Mouse (Mus musculus) CH12.LX (cell line): ENCODE results near the gene Actl10. TPM values are rescaled to one million over a fixed set of nuclear protein-coding genes. Genes with fewer than 3 reads are reported as not detected.
A peak's percentile ranks its signal among the peaks of the same experiment; 100 is the strongest.

ENCODE experiments used
- DNase-seq: peaks from one replicate; pipeline ENCODE4 v3.0.0-alpha.2; 2013; ENCODE audit errors: extremely low read depth
- H3K27ac ChIP-seq: 2 replicates; pipeline ENCODE4 v1.5.1; 2012; ENCODE audit warnings: low read depth, mild to moderate bottlenecking, control low read depth, moderate library complexity; ENCODE audit not compliant: insufficient read depth
- H3K27me3 ChIP-seq: replicated peaks from 2 replicates; pipeline ENCODE3; 2012; ENCODE audit warnings: inconsistent platforms
- H3K36me3 ChIP-seq, 2 experiments: replicated peaks in 1 of 2; 2 replicates each; pipeline versions ENCODE3 to v1.6.1; 2012; ENCODE audit warnings: inconsistent platforms in 1 of 2, low read length in 1 of 2, mild to moderate bottlenecking in 1 of 2, mixed read lengths in 1 of 2, moderate library complexity in 1 of 2; ENCODE audit not compliant: control insufficient read depth in 1 of 2, insufficient read depth in 1 of 2
- H3K4me1 ChIP-seq, 2 experiments: 2 replicates each; pipeline ENCODE4 v1.6.1; 2012; ENCODE audit warnings: inconsistent platforms in 1 of 2, moderate library complexity in 1 of 2; ENCODE audit not compliant: insufficient read depth in 2 of 2, control insufficient read depth in 1 of 2
- H3K4me2 ChIP-seq: 2 replicates; pipeline ENCODE4 v1.6.1; 2012; ENCODE audit warnings: low read depth, mild to moderate bottlenecking, control low read depth; ENCODE audit not compliant: poor library complexity, insufficient read depth, severe bottlenecking
- H3K4me3 ChIP-seq, 3 experiments: fragments of 150-350 bp in 1 of 3; sonication (generic) in 1 of 3; replicated peaks in 1 of 3; 2 replicates each; pipeline versions ENCODE3 to v1.5.1; 2011 to 2012; ENCODE audit warnings: low read depth in 2 of 3, low read length in 2 of 3, mild to moderate bottlenecking in 2 of 3, moderate library complexity in 2 of 3, control low read depth in 1 of 3, improper control_type of control experiment in 1 of 3, inconsistent platforms in 1 of 3, mixed read lengths in 1 of 3; ENCODE audit not compliant: poor library complexity in 1 of 3
- H3K79me2 ChIP-seq: replicated peaks from 2 replicates; pipeline ENCODE4 v1.6.1; 2012; ENCODE audit warnings: mild to moderate bottlenecking, moderate library complexity; ENCODE audit not compliant: control insufficient read depth, poor library complexity, insufficient read depth, severe bottlenecking; ENCODE audit errors: extremely low read depth
- H3K9ac ChIP-seq: 2 replicates; pipeline ENCODE4 v1.6.1; 2012; ENCODE audit warnings: low read depth, mild to moderate bottlenecking, control low read depth, moderate library complexity; ENCODE audit not compliant: insufficient read depth
- H3K9me3 ChIP-seq: replicated peaks from 2 replicates; pipeline ENCODE3; 2012; ENCODE audit warnings: low read length, inconsistent platforms, mixed read lengths
- BHLHE40 ChIP-seq: IDR thresholded peaks from 2 replicates; pipeline ENCODE4 v1.6.1; 2011; ENCODE audit warnings: mild to moderate bottlenecking, low read depth, low read length, improper control_type of control experiment
- CTCF ChIP-seq, 2 experiments: IDR thresholded peaks in 1 of 2; conservative IDR thresholded peaks in 1 of 2; 2 replicates each; pipeline ENCODE4 v1.5.1; 2011 to 2012; ENCODE audit warnings: low read depth in 2 of 2, low read length in 2 of 2, improper control_type of control experiment in 1 of 2, inconsistent platforms in 1 of 2, mild to moderate bottlenecking in 1 of 2, moderate library complexity in 1 of 2
- E2F4 ChIP-seq: IDR thresholded peaks from 2 replicates; pipeline ENCODE4 v1.6.1; 2011; ENCODE audit warnings: low read depth, low read length, improper control_type of control experiment; ENCODE audit not compliant: insufficient replicate concordance
- ELF1 ChIP-seq: IDR thresholded peaks from 2 replicates; pipeline ENCODE4 v1.6.1; 2014; ENCODE audit warnings: low read depth, mild to moderate bottlenecking, inconsistent platforms, low read length, improper control_type of control experiment
- ETS1 ChIP-seq: conservative IDR thresholded peaks from 2 replicates; pipeline ENCODE4 v1.6.1; 2012; ENCODE audit warnings: low read depth, mild to moderate bottlenecking, inconsistent platforms, low read length, improper control_type of control experiment, moderate library complexity
- JUND ChIP-seq: conservative IDR thresholded peaks from 2 replicates; pipeline ENCODE4 v1.6.1; 2011; ENCODE audit warnings: low read depth, low read length, improper control_type of control experiment
- KAT2A ChIP-seq: IDR thresholded peaks from 2 replicates; pipeline ENCODE4 v1.6.1; 2012; ENCODE audit warnings: low read length, improper control_type of control experiment, inconsistent platforms; ENCODE audit not compliant: insufficient replicate concordance
- MAFK ChIP-seq: IDR thresholded peaks from 2 replicates; pipeline ENCODE4 v1.6.1; 2011; ENCODE audit warnings: low read length, improper control_type of control experiment; ENCODE audit not compliant: insufficient replicate concordance
- MAX ChIP-seq: IDR thresholded peaks from 2 replicates; pipeline ENCODE4 v1.6.1; 2011; ENCODE audit warnings: low read length, improper control_type of control experiment
- MAZ ChIP-seq: IDR thresholded peaks from 2 replicates; pipeline ENCODE4 v1.6.1; 2012; ENCODE audit warnings: low read depth, mild to moderate bottlenecking, inconsistent platforms, low read length, improper control_type of control experiment, moderate library complexity
- MEF2A ChIP-seq: IDR thresholded peaks from 2 replicates; pipeline ENCODE4 v1.6.1; 2014; ENCODE audit warnings: low read depth, mild to moderate bottlenecking, inconsistent platforms, low read length, improper control_type of control experiment, borderline replicate concordance
- MXI1 ChIP-seq: IDR thresholded peaks from 2 replicates; pipeline ENCODE4 v1.6.1; 2011; ENCODE audit warnings: mild to moderate bottlenecking, low read depth, low read length, improper control_type of control experiment
- MYC ChIP-seq: IDR thresholded peaks from 2 replicates; pipeline ENCODE4 v1.6.1; 2011; ENCODE audit warnings: low read depth, mild to moderate bottlenecking, improper control_type of control experiment, low read length
- NELFE ChIP-seq: IDR thresholded peaks from 2 replicates; pipeline ENCODE4 v1.6.1; 2011; ENCODE audit warnings: low read depth, low read length, improper control_type of control experiment
- NRF1 ChIP-seq: IDR thresholded peaks from 2 replicates; pipeline ENCODE4 v1.6.1; 2014; ENCODE audit warnings: low read depth, mild to moderate bottlenecking, inconsistent platforms, low read length, improper control_type of control experiment, moderate library complexity
- PAX5 ChIP-seq: IDR thresholded peaks from 2 replicates; pipeline ENCODE4 v1.6.1; 2012; ENCODE audit warnings: low read length, inconsistent platforms, mixed read lengths
- POLR2AphosphoS2 ChIP-seq: IDR thresholded peaks from 2 replicates; pipeline ENCODE4 v1.6.1; 2011; ENCODE audit warnings: low read depth, low read length, improper control_type of control experiment
- RAD21 ChIP-seq: IDR thresholded peaks from 2 replicates; pipeline ENCODE4 v1.6.1; 2011; ENCODE audit warnings: low read depth, mild to moderate bottlenecking, low read length, improper control_type of control experiment, moderate library complexity
- RCOR1 ChIP-seq: conservative IDR thresholded peaks from 2 replicates; pipeline ENCODE4 v1.6.1; 2012; ENCODE audit warnings: low read depth, mild to moderate bottlenecking, inconsistent platforms, low read length, improper control_type of control experiment
- SMC3 ChIP-seq: IDR thresholded peaks from 2 replicates; pipeline ENCODE4 v1.6.1; 2011; ENCODE audit warnings: low read depth, low read length, improper control_type of control experiment
- TBP ChIP-seq: conservative IDR thresholded peaks from 2 replicates; pipeline ENCODE4 v1.6.1; 2011; ENCODE audit warnings: low read depth, low read length, improper control_type of control experiment
- TCF12 ChIP-seq: IDR thresholded peaks from 2 replicates; pipeline ENCODE4 v1.6.1; 2014; ENCODE audit warnings: low read depth, mild to moderate bottlenecking, inconsistent platforms, low read length, improper control_type of control experiment
- ZC3H11A ChIP-seq: IDR thresholded peaks from 2 replicates; pipeline ENCODE4 v1.6.1; 2012; ENCODE audit warnings: low read depth, mild to moderate bottlenecking, inconsistent platforms, low read length, improper control_type of control experiment
- ZKSCAN1 ChIP-seq: IDR thresholded peaks from 2 replicates; pipeline ENCODE4 v1.6.1; 2012; ENCODE audit warnings: low read depth, inconsistent platforms, low read length, improper control_type of control experiment, borderline replicate concordance
- ZMIZ1 ChIP-seq: IDR thresholded peaks from 2 replicates; pipeline ENCODE4 v1.6.1; 2012; ENCODE audit warnings: low read depth, mild to moderate bottlenecking, inconsistent platforms, low read length, improper control_type of control experiment
- dilution Hi-C: fragments of 300-500 bp; cut with MboI; formaldehyde crosslinking; loops from 2 replicates; pipeline ENCODE4 v1.14.3; 2020; ENCODE audit warnings: low sequenced_read_pairs; ENCODE audit not compliant: extremely low pct_unique_long_range_greater_than_20kb, extremely low pct_ligation_motif_present
- in situ Hi-C: fragments of 300-500 bp; cut with MboI; formaldehyde crosslinking; loops from 3 replicates; pipeline ENCODE4 v1.14.3; 2019; ENCODE audit warnings: low sequenced_read_pairs, low pct_ligation_motif_present, low pct_unique_long_range_greater_than_20kb, mixed read lengths
- polyA plus RNA-seq: library from polyadenylated mRNA; unstranded; fragments of >175 nt; gene quantifications from 2 replicates; pipeline ENCODE4 v1.2.1, GENCODE M21; 2012; ENCODE audit warnings: low read depth; ENCODE audit not compliant: insufficient read length
- total RNA-seq, 2 experiments: library from RNA; depleted of rRNA; stranded (reverse); fragments of 300-350 nt in 1 of 2; fragments of >200 nt in 1 of 2; gene quantifications; 2 replicates each; pipeline ENCODE4 v1.2.3; 2012 to 2014

Gene Actl10
- total and polyA plus RNA-seq, 3 experiments, result 0.20 to 0.25 TPM; not detected in 1

GRCm38 (mm10) chr2:154507566-154508283, 43.9 kb upstream of the Actl10 start:
- dilution Hi-C loops, result no loop called here
- DNase-seq, result peak; percentile 29
- TF ChIP-seq JUND (no peak), SMC3 (peak; percentile 56), MYC (0 out of 2 replicates have a peak, but pooled peaks have one; percentile 44), RAD21 (peak; percentile 28), MAX (no peak; the same call in 1 of the 2 replicates), E2F4 (no peak), BHLHE40 (peak; percentile 65), NRF1 (no peak), MAFK (peak; percentile 84), CTCF (conservative IDR thresholded peaks at IDR 0.05 in 1 of 2, IDR thresholded peaks at IDR 0.05 in 1 of 2; ENCODE audit: low read depth in 2 of 2, low read length in 2 of 2) (peak in 1 of 2 experiments; percentile 49; a peak in 2 of 4 replicates)
- TF ChIP-seq, all 38 proteins: peak for 6
- Histone ChIP-seq H3K4me3 (no peak overlapping the region), H3K27ac (no peak overlapping the region), H3K9me3 (no peaks in the 10 kb centered on the region), H3K4me1 (peaks cover 4 to 10% of the 10 kb centered on the region in 2 experiments), H3K4me2 (no peak overlapping the region), H3K79me2 (no peaks in the 10 kb centered on the region; the same call in 1 of the 2 replicates), H3K9ac (no peak overlapping the region), H3K36me3 (peaks cover 26 to 68% of the 10 kb centered on the region in 2 experiments), H3K27me3 (no peaks in the 10 kb centered on the region)
- in situ Hi-C loops, result no loop called here

GRCm38 (mm10) chr2:154508450-154508849, 43.1 kb upstream of the Actl10 start:
- H3K36me3 ChIP-seq, result peaks cover 26 to 64% of the 10 kb centered on the region in 2 experiments
- H3K4me1 ChIP-seq, result peaks cover 4 to 10% of the 10 kb centered on the region in 2 experiments
- no peaks in the 10 kb centered on the region; the same call in 1 of the 2 replicates for H3K79me2 ChIP-seq
- H3K4me2 ChIP-seq, result no peak overlapping the region
- in situ Hi-C loops, result no loop called here
- TF ChIP-seq MAX, result no peak
- no peak for TF ChIP-seq TCF12
- TF ChIP-seq ETS1, result no peak
- no peak for TF ChIP-seq PAX5
- TF ChIP-seq POLR2AphosphoS2, result no peak
- no peak for TF ChIP-seq CTCF (conservative IDR thresholded peaks at IDR 0.05 in 1 of 2, IDR thresholded peaks at IDR 0.05 in 1 of 2; ENCODE audit: low read depth in 2 of 2, low read length in 2 of 2)
- TF ChIP-seq MYC, result no peak
- no peak for TF ChIP-seq RCOR1
- no peak for TF ChIP-seq NELFE
- no peak for TF ChIP-seq ZKSCAN1
- no peak for TF ChIP-seq MXI1
- no peak for TF ChIP-seq TBP
- no peak for TF ChIP-seq ELF1
- TF ChIP-seq E2F4, result no peak
- no peak for TF ChIP-seq JUND
- no peak for TF ChIP-seq KAT2A
- TF ChIP-seq MEF2A, result no peak
- no peak for TF ChIP-seq ZC3H11A
- no peak for TF ChIP-seq MAZ
- no peak for TF ChIP-seq ZMIZ1
- dilution Hi-C loops, result no loop called here
- H3K27ac ChIP-seq, result no peak overlapping the region
- no peak overlapping the region for H3K9ac ChIP-seq
- DNase-seq, result no peak
- H3K27me3 ChIP-seq, result no peaks in the 10 kb centered on the region
- no peak overlapping the region for H3K4me3 ChIP-seq
- no peaks in the 10 kb centered on the region for H3K9me3 ChIP-seq
